Mouse (Mus musculus) liver, adult 2 months (tissue): ENCODE data around the gene Sp2. TPM values are rescaled to one million over a fixed set of nuclear protein-coding genes. Genes with fewer than 3 reads are reported as not detected.

ENCODE experiments used
- DNase-seq: peaks from one replicate; pipeline ENCODE4 v3.0.0-alpha.2; 2011; ENCODE audit warnings: low read depth, low spot score; ENCODE audit errors: extremely low read depth
- H3K27ac ChIP-seq: fragments of 200-500 bp; replicated peaks from 2 replicates; pipeline ENCODE4 v1.5.1; 2012; ENCODE audit warnings: low read depth, mild to moderate bottlenecking, control low read depth, inconsistent platforms, low read length; ENCODE audit not compliant: insufficient read depth
- H3K27me3 ChIP-seq: fragments of 200-500 bp; 2 replicates; pipeline ENCODE4 v1.6.1; 2012; ENCODE audit warnings: mild to moderate bottlenecking, moderate library complexity, low read length, inconsistent platforms; ENCODE audit not compliant: control insufficient read depth, insufficient read depth
- H3K36me3 ChIP-seq: fragments of 200-500 bp; 2 replicates; pipeline ENCODE4 v1.6.1; 2012; ENCODE audit warnings: low read length, inconsistent platforms; ENCODE audit not compliant: control insufficient read depth, insufficient read depth
- H3K4me1 ChIP-seq: fragments of 200-500 bp; 2 replicates; pipeline ENCODE4 v1.6.1; 2011; ENCODE audit warnings: low read length; ENCODE audit not compliant: control insufficient read depth, insufficient read depth
- H3K4me3 ChIP-seq: fragments of 200-500 bp; 2 replicates; pipeline ENCODE4 v1.5.1; 2011; ENCODE audit warnings: low read depth, mild to moderate bottlenecking, control low read depth, low read length, moderate library complexity; ENCODE audit not compliant: insufficient read depth
- H3K79me2 ChIP-seq: fragments of 200-500 bp; 2 replicates; pipeline ENCODE4 v1.6.1; 2012; ENCODE audit warnings: inconsistent platforms, mild to moderate bottlenecking, low read length, moderate library complexity; ENCODE audit not compliant: control insufficient read depth, insufficient read depth
- H3K9ac ChIP-seq: fragments of 200-500 bp; 2 replicates; pipeline ENCODE4 v1.6.1; 2012; ENCODE audit warnings: low read depth, mild to moderate bottlenecking, control low read depth, inconsistent platforms, low read length
- CTCF ChIP-seq: fragments of 200-500 bp; IDR thresholded peaks from 2 replicates; pipeline ENCODE4 v1.5.1; 2011; ENCODE audit warnings: low read depth, low read length, control low read depth
- POLR2A ChIP-seq: fragments of 200-500 bp; IDR thresholded peaks from 2 replicates; pipeline ENCODE4 v1.6.1; 2011; ENCODE audit warnings: low read length, control low read depth; ENCODE audit not compliant: insufficient read depth; ENCODE audit errors: extremely low read depth
- WGBS: fragments of 180-500 bp; shearing (Covaris S2); methylation state at CpG from one replicate; pipeline ENCODE4 v1.1.7; 2018; 5-methylcytosine and 5-hydroxymethylcytosine counted together
- polyA plus RNA-seq: library from polyadenylated mRNA; depleted of rRNA; stranded (reverse); fragments of >200 nt; gene quantifications from 2 replicates; pipeline ENCODE4 v1.2.3, GENCODE M21; 2012
- total RNA-seq: library from RNA; depleted of rRNA; stranded (reverse); fragments of >200 nt; gene quantifications from 2 replicates; pipeline ENCODE4 v1.2.3, GENCODE M21; 2014

Gene Sp2
- total and polyA plus RNA-seq, 2 experiments, result 0.28 to 3.8 TPM

DNA sequence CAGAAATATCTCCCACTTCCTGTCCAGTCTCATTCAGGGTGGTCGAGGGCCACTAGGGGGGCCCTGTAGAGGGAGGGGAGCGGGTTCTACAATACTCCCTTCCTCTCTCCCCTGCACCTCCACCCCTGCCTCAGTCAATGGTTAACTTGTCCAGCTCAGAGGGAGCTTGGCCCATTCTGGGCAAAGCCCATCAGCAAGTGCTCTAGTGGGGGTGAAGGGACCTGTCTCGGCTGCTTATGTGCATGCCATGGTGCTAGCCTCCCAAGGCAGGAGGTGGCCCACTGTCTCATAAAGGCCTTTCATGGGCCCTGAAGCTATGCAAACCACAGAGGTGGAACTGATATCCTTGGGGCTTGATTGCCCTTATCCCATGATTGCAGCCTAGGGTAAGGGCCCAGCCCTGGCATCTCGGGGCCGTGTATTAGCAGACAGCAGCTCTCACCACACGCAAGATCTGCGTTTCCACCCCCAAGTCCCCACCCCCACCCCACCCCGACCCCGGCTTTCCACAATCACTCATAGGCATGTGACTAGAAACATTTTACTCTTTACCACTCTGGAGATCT, 52.9 kb downstream of the Sp2 start:
- Histone ChIP-seq H3K36me3 (no peaks in the 10 kb centered on the region), H3K4me1 (no peaks in the 10 kb centered on the region), H3K27me3 (no peaks in the 10 kb centered on the region; the same call in 1 of the 2 replicates), H3K9ac (no peak overlapping the region), H3K79me2 (no peaks in the 10 kb centered on the region), H3K27ac (no peak overlapping the region), H3K4me3 (no peak overlapping the region; the same call in 1 of the 2 replicates)
- 52% methylated on average over 9 of the region's 9 CpGs for WGBS
- TF ChIP-seq POLR2A, result no peak
- no peak for TF ChIP-seq CTCF
- DNase-seq, result no peak

- no peaks in the 10 kb centered on the region for H3K4me1 ChIP-seq
- no peaks in the 10 kb centered on the region for H3K79me2 ChIP-seq
- peak overlapping the region; percentile 57 for H3K9ac ChIP-seq
- 20% methylated on average over 13 of the region's 13 CpGs for whole genome bisulfite sequencing
- H3K27me3 ChIP-seq, result no peaks in the 10 kb centered on the region; the same call in 1 of the 2 replicates
- no peaks in the 10 kb centered on the region for H3K36me3 ChIP-seq
- no peak overlapping the region for H3K27ac ChIP-seq
- TF ChIP-seq CTCF (no peak), POLR2A (no peak)
- DNase-seq, result no peak
- H3K4me3 ChIP-seq, result peak overlapping the region; percentile 42
These were observed 53.5 kb downstream of the Sp2 start for GRCm38 (mm10) chr11:96929096-96929765.

DNA sequence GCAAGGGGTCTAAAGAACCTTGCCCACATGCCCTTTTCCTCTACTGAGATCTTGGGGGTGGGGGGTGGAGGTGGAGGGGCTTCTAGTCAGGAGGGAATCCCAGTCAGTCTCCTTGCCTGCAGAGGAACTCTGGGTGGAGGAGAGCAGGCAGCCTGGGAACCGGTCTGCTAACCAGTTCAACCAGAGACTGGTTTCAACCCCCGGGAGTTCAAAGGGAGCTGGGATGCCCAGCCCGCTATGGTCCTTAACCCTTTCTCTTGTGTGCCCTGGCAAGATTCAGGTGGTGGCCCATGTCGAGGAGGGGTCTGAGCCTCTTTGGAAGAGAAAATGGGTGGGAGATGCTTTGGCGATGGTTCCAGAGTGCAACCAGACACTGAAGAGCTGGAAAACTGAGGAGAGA, 54.1 kb downstream of the Sp2 start:
- no peak overlapping the region for H3K27ac ChIP-seq
- no peak overlapping the region for H3K4me3 ChIP-seq
- DNase-seq, result no peak
- TF ChIP-seq CTCF (no peak), POLR2A (no peak)
- H3K36me3 ChIP-seq, result no peaks in the 10 kb centered on the region
- H3K27me3 ChIP-seq, result no peaks in the 10 kb centered on the region; the same call in 1 of the 2 replicates
- H3K4me1 ChIP-seq, result no peaks in the 10 kb centered on the region
- WGBS, result 16% methylated on average over 5 of the region's 5 CpGs
- no peak overlapping the region for H3K9ac ChIP-seq
- H3K79me2 ChIP-seq, result no peaks in the 10 kb centered on the region

DNA sequence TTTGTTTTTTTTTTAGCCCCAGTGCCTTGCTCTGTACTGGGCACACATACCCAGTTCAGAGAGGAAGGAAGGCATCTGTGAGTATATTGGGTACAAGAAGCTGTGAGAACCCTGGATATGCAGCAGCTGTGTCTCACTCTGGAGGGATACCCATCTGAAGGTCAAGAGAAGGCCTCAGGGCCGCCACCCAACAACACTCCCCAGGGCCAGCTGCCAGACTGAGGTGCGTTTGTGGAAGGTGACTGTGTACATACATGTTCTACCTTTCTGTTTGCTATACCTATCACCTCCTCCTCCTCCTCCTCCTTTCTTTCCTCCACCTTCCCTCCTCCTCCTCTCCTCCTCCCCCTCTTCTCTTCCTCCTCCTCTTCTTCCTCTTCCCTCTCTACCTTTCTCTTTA, 54.7 kb downstream of the Sp2 start, which contains the start of gene Prr15l:
Gene Prr15l, plus strand, starts transcription at position 17 of the 400 bp plus-strand sequence.
- no peaks in the 10 kb centered on the region for H3K79me2 ChIP-seq
- no peak within 1 kb of the TSS for H3K27ac ChIP-seq
- 47% methylated on average over 2 of the region's 2 CpGs for WGBS
- no peaks in the 10 kb centered on the region for H3K36me3 ChIP-seq
- no peak for DNase-seq
- no peaks in the 10 kb centered on the region for H3K4me1 ChIP-seq
- no peaks in the 10 kb centered on the region; the same call in 1 of the 2 replicates for H3K27me3 ChIP-seq
- TF ChIP-seq POLR2A (no peak), CTCF (no peak)
- no peak within 1 kb of the TSS for H3K4me3 ChIP-seq
- no peak within 1 kb of the TSS for H3K9ac ChIP-seq

DNA sequence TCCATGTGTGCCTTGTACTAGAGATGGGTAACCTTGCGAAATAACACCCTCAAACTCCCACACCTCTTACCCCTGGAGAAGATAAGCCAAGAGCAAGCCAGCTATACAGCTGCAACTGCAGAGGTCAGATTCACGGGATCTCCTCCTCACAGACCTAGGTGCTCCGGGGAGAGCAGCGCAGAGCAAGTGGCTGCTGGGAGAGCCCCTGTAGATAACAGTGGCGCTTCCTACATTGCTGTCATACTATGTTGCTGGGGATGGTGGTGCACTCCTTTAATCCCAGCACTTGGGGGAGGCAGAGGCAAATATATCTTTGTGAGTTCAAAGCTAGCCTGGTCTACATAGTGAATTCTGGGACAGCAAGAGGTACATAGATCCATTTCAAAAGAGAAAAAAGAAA, 56.2 kb downstream of the Sp2 start:
- no peaks in the 10 kb centered on the region for H3K36me3 ChIP-seq
- WGBS, result 87% methylated on average over 5 of the region's 5 CpGs
- DNase-seq, result no peak
- no peaks in the 10 kb centered on the region for H3K79me2 ChIP-seq
- TF ChIP-seq POLR2A (no peak), CTCF (no peak)
- H3K27ac ChIP-seq, result no peak overlapping the region
- H3K4me3 ChIP-seq, result no peak overlapping the region
- H3K27me3 ChIP-seq, result no peaks in the 10 kb centered on the region; the same call in 1 of the 2 replicates
- no peak overlapping the region for H3K9ac ChIP-seq
- no peaks in the 10 kb centered on the region for H3K4me1 ChIP-seq
